Mouse (Mus musculus): ENCODE data around the gene Gm49358.

Gm49358 gene

DNA sequence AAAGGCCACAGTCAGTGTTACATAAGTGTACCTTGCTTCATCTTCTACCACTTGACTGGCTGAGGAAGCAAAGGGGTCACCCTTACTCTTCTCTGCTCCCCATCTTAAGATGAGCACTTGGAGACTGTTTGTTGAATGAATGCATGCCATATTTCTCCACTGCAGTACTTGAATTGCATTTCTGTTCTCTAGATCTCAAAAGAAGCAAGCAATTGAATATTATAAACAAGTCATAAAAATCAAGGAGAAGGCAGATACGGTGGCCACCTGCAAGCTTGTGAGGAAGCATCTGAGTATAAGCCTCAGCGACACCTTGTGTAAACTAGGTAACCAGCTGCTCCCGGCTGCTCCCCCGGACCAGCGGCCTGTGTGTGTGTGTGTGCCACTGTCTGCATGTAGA, at the start of gene Gm49358:
TSS of gene Gm49358 (plus strand) at position 301 of the 400 bp plus-strand sequence.
- no peak for DNase-seq (ENCODE audit: low spot score in 2 of 2)

- DNase-seq (ENCODE audit: low spot score in 2 of 2) = peak in 1 of 2 experiments; percentile 52
These were observed 36.2 kb upstream of the Gm49358 start for GRCm38 (mm10) chr10:86727548-86727980.

GRCm38 (mm10) chr10:86728176-86728575, 35.6 kb upstream of the Gm49358 start:
- DNase-seq (ENCODE audit: low spot score in 2 of 2) = no peak

GRCm38 (mm10) chr10:86730823-86731499, 32.8 kb upstream of the Gm49358 start:
- peak in 1 of 2 experiments; percentile 90 for DNase-seq (ENCODE audit: low spot score in 2 of 2)

DNA sequence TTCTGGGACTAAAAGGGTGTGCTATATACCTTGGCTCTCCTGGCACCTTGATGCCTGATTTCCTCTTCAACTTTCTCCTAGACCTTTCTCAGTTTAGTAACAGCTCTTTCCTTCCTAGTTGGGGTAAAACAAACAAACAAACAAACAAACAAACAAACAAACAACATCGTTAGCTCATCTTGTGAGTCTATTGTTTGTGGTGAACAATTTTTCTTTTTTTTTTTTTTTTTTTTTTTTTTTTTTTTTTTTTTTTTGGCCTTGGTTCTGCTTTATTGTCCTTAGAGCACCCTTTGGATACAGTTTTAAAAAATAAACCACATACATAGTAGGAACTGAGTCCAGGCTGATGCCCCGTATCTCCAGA, 32.3 kb upstream of the Gm49358 start:
- DNase-seq (ENCODE audit: low spot score in 2 of 2) = no peak

GRCm38 (mm10) chr10:86735036-86735435, 28.7 kb upstream of the Gm49358 start:
- no peak for DNase-seq (ENCODE audit: low spot score in 2 of 2)

DNA sequence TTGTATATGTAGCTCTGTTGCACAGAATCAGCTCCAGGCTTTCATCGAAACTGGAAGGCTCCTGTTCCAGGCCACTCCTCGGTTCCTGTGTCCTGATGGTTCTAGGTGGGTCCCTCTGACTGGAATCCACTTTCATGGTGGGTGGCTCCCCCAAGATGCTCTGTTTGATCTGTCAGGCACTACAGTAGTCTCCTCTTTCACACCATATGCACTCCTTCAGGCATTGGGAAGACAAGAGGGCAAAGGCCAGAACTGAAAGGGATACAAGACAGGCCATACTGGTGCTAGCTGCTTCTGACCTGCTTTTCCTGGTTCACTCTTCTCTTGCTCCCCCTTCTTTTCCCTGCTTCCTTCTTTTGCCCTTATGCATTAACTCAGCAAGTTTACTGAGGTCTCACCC, 20.9 kb upstream of the Gm49358 start:
- DNase-seq (ENCODE audit: low spot score in 2 of 2) = no peak

DNA sequence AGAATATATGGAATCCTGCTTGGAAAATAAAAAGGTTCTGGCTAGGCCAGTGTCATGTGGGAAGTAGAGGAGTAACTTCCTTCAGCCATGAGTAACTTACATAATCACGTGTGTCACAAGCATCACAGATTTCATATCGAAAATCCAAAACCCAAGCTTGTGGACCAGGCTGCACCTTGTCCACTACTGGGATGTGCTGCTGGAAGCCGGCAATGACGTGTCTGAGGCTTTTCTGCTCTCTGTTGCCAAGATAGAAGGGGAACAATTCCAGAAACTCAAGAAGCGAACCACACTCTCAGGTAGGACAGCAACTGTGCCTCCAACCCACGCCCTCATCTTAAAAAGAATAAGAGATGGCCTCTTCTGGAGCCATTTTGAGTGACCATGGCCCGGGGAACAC, 19.5 kb upstream of the Gm49358 start:
- no peak for DNase-seq (ENCODE audit: low spot score in 2 of 2)

- DNase-seq (ENCODE audit: low spot score in 2 of 2) = no peak
These were observed 7.8 kb upstream of the Gm49358 start for GRCm38 (mm10) chr10:86755816-86756502.

DNA sequence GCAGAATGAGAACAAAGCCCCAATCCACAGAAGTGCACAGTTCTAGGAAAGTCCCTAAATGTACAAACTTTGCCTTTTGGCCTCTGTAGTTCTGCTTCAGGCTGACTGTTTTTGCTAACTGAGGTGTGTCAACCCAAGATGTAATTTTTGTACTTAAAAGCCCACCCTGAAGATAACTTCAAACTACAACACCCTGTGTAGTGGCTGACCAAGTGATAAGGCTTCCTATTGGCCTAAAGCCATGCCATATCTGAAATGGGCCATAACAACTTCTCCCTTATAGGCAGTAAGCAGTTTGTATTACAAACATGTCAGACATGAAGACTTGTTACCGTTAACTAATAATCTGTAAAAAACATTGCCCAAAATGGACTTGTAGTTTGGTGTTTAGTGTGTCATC, 6.0 kb upstream of the Gm49358 start:
- no peak for DNase-seq (ENCODE audit: low spot score in 2 of 2)

DNA sequence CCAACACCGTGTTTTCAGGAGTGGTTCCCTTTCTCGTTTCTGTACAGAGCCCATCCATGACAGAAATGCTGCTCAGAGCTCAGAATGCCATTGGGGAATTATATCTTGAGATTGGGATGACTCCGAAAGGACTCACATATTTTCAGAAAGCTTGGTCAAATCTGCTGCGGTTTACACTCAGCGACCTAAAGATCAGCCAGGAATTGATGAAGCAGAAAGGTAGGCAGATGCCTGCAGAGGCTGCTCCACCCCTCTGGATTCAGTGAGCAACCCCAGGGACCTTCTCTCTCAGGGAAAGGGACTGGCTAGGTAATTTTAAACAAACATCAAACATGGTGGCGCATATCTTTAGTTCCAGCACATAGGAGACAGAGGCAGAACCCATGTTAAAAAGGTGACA, 5.6 kb upstream of the Gm49358 start:
- no peak for DNase-seq (ENCODE audit: low spot score in 2 of 2)

DNA sequence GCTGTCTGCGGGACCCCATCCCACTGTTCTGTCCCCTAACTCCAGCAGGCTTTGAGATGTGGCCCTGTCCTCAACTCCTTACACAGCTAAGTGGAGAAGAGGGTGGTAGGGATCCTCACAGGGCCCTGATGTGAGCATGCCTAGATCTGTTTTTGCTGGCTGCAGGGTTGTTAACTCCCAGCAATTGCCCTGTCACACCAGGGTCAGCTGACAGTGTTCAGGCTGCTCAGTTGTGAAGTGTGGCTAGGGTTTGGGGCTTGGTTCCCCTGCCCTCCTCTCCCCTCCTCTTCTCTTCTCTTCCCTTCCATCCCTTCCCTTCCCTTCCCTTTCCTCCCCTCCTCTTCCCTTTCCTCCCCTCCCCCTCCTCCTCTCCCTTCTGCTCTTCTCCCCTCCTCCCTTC, 2.5 kb upstream of the Gm49358 start:
- no peak for DNase-seq (ENCODE audit: low spot score in 2 of 2)

GRCm38 (mm10) chr10:86761722-86762383, 1.9 kb upstream of the Gm49358 start:
- DNase-seq (ENCODE audit: low spot score in 2 of 2) = no peak

DNA sequence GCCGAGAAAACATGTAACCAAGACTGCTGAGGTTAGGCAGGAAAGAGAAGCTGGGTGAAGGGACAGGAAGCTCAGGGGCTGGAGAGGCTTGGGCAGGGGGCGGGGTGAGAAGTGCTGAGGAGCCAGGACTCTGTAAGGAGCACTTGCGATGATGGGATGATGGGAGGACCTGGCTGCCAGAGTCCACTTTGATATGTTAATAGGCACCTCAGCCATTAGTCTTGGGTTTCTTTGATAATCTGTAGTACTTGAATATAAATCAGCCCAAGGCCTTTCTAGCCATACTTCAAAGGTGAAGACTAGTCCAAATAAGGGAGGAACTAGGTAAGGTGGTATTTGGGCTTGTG, 1.4 kb upstream of the Gm49358 start:
- DNase-seq (ENCODE audit: low spot score in 2 of 2) = no peak

DNA sequence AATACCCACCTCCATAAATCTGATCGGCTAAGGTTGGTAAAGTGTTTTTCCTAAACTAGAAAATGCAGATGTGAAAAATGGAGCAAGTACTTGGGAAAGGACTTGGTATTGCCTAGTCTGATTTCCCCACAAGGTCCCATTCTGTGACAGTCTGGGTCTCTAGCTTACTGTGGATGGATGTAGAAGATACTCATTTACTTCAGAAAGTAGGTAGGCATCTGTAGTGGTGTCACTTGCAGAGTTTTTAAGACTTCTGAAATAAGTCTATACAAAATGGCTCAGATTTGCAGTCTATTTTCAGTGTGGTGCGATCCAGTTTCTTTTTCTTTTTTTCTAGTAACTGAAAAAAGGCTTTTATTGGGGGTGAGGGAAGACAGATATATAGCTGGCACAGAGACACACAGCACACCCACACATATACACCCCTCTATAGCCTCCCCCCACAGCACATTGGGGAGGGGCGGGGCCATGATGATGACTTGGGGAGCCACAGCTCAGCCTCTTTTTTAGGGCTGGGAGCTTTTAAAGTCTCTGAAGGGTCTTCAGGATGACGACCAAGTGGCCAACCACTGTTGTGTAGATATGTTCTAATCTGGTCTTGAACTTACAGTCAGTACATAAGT, 1.7 kb downstream of the Gm49358 start:
- no peak for DNase-seq (ENCODE audit: low spot score in 2 of 2)

- no peak for DNase-seq (ENCODE audit: low spot score in 2 of 2)
These were observed 5.4 kb downstream of the Gm49358 start for GRCm38 (mm10) chr10:86769216-86769615.

DNA sequence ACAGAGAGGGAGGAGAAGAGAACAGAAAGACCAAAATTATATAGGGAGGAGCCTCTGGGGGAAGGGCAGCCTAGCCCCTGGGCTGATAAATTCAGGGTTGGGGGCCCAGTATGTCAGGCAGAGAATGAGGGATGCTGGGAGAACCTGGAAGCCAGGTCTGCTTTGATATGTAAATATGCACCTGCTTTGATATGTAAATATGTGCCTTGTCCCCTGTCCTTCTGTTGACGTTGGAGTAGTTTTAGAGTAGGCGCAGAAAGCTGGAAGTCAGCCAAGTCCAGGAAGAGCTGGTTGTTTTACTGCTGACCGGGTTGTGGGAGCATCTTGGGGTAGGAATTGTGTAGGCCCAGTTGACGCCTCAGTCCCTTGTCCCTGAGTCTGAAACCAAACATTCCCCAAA, 6.0 kb downstream of the Gm49358 start:
- DNase-seq (ENCODE audit: low spot score in 2 of 2) = no peak

DNA sequence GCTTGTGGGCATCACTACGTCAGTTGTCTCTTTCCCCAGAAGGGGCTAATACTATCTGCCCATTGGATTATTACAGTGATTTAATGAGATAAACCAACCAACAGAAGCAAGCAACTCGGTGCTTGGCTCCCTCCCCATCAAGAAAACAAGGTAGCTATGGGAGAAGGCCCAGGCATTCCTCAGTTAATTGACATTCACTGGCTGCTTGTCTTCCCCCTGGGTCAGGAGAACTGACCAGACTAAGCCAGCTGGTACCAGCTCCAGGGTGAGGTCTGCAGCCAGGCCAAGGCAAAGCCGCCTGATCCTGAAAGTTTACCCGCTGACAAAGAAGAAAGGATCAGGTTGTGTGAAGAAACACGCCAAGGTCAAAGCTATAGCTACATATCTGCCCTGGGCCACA, 7.9 kb downstream of the Gm49358 start:
- no peak for DNase-seq (ENCODE audit: low spot score in 2 of 2)

DNA sequence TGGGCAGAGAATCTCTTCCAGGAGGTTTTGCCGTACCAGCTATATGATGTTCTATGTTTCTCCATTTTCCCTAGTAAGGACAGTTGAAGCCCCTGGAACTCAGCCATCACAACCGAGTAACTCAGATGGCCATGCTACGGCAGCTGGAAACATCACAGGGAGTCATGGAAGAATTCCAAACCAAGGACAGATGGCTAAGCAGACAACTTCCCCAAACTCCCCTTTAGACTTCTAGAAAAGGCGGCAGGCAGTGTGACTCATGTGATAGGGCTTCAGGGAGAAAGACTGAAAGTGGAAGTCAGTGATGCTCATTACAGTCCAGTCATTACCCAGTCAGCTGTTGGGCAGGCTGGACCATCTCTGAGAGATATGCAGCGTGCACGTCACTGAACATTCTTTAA, 8.5 kb downstream of the Gm49358 start:
- DNase-seq (ENCODE audit: low spot score in 2 of 2) = peak in 1 of 2 experiments; percentile 33

DNA sequence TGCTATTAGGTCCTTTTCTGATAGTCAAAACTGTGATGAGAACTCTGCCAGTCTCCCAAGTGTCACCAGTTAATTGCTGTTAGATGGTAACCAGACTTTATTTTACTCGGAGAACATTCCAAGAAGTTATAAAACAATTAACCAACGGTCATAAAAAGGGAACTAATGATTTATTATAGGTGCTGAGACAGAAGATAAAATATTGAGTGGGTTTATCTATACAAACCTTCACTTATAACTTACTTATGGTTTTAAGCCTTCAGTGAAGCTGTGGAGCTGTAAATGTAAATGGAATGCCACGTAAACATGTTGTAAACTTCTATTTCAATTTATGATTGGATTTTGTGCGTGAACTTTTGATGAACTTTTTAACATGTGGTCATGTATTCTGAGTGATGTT, 9.6 kb downstream of the Gm49358 start:
- DNase-seq (ENCODE audit: low spot score in 2 of 2) = no peak

- DNase-seq (ENCODE audit: low spot score in 2 of 2) = no peak
These were observed 12.5 kb downstream of the Gm49358 start for GRCm38 (mm10) chr10:86776281-86776680.

DNA sequence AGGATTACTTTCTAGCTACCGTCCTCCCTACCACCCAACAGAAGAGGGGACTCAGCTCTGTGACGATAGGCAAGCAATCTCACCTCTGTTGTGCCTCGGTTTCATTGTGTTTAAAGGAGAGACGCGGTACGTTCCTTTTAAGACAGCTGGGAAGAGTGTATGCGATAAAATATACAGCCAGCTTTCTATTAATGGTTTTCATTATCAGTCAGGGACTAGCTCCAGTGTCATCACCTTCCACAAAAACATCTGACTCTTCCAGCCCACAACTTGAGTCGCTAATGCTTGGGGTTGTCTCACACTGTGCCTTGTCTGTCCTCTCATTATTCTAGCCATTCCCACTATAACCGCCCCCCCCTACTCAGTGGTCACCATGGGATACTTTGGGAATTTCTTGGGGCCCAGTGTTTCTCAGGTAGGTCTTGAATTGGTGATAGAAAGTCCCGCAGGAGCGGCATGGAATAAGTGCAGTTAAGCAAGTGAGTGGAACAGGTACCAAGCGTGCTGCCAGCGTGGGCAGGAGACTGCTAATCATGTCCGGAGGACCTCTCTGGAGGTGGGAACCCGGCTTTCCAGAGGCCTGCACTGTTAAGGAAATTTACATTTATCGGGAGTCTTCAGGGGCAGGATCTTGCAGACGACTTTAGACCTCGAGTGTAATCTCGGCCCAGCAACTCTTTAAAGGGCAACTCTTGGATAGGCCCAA, 14.0 kb downstream of the Gm49358 start:
- no peak for DNase-seq (ENCODE audit: low spot score in 2 of 2)

Data from left cerebral cortex, adult 9 months (tissue).